Mouse (Mus musculus): Measurements from ENCODE around the gene Mymk. TPM values are rescaled to one million over a fixed set of nuclear protein-coding genes. Genes with fewer than 3 reads are reported as not detected.

The Mymk gene
- polyA plus RNA-seq, 1 experiment, result 0.81 TPM

DNA sequence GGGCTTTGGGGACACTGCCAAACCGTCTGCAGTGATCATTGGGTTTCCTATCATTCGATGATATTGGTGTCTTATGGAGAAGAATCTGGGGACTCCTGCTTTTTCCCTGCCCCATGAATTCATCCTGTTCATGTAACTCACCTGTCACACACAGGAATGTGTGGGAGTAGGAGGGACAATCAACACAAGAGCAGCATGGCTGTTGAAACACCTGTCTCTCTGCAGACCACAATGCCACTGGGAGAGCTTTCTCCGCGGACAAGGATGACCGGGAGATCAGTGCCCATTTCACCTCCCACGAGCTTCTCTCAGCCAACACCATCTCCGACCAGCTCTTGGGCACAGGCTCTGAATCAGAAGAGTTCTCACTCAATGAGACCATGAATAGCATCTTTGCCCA lies 23.2 kb upstream of the Mymk start:
- WGBS, result 96% methylated on average over 7 of the region's 7 CpGs

GRCm38 (mm10) chr2:27089238-27089637 lies 17.3 kb upstream of the Mymk start:
- DNase-seq, result no peak
- H3K27me3 ChIP-seq (ENCODE audit: control insufficient read depth, insufficient read depth, low read length), result no peaks in the 10 kb centered on the region
- WGBS, result 93% methylated on average over 1 of the region's 1 CpGs
- no peaks in the 10 kb centered on the region for H3K36me3 ChIP-seq (ENCODE audit: control insufficient read depth, insufficient read depth, low read length)
- H3K4me3 ChIP-seq (ENCODE audit: control insufficient read depth, insufficient read depth, low read length), result no peak overlapping the region
- H3K4me1 ChIP-seq (replicated peaks; ENCODE audit: control insufficient read depth, insufficient read depth, low read length), result peaks cover 22% of the 10 kb centered on the region
- TF ChIP-seq POLR2A (IDR thresholded peaks at IDR 0.05; ENCODE audit: control insufficient read depth, extremely low read depth, insufficient read depth, low read length, poor library complexity), result no peak
- TF ChIP-seq CTCF (IDR thresholded peaks at IDR 0.05; ENCODE audit: borderline replicate concordance, control insufficient read depth, extremely low read depth, insufficient read depth, low read length, poor library complexity), result no peak
- no peak overlapping the region for H3K27ac ChIP-seq (ENCODE audit: control insufficient read depth, insufficient read depth, low read length)

More for the DNA sequence above, 23.2 kb upstream of the Mymk start:
- Histone ChIP-seq H3K27ac (ENCODE audit: control insufficient read depth, insufficient read depth, low read length) (no peak overlapping the region), H3K27me3 (ENCODE audit: control insufficient read depth, insufficient read depth, low read length) (no peaks in the 10 kb centered on the region), H3K4me3 (ENCODE audit: control insufficient read depth, insufficient read depth, low read length) (no peak overlapping the region), H3K36me3 (ENCODE audit: control insufficient read depth, insufficient read depth, low read length) (no peaks in the 10 kb centered on the region), H3K4me1 (replicated peaks; ENCODE audit: control insufficient read depth, insufficient read depth, low read length) (peaks cover 15% of the 10 kb centered on the region)
- TF ChIP-seq CTCF (IDR thresholded peaks at IDR 0.05; ENCODE audit: borderline replicate concordance, control insufficient read depth, extremely low read depth, insufficient read depth, low read length, poor library complexity) (no peak), POLR2A (IDR thresholded peaks at IDR 0.05; ENCODE audit: control insufficient read depth, extremely low read depth, insufficient read depth, low read length, poor library complexity) (no peak)
- DNase-seq, result no peak

GRCm38 (mm10) chr2:27088700-27089099 lies 16.7 kb upstream of the Mymk start:
- peaks cover 27% of the 10 kb centered on the region for H3K4me1 ChIP-seq (replicated peaks; ENCODE audit: control insufficient read depth, insufficient read depth, low read length)
- H3K27ac ChIP-seq (ENCODE audit: control insufficient read depth, insufficient read depth, low read length), result no peak overlapping the region
- no peak for DNase-seq
- no peaks in the 10 kb centered on the region for H3K36me3 ChIP-seq (ENCODE audit: control insufficient read depth, insufficient read depth, low read length)
- no peak overlapping the region for H3K4me3 ChIP-seq (ENCODE audit: control insufficient read depth, insufficient read depth, low read length)
- WGBS, result 87% methylated on average over 5 of the region's 5 CpGs
- no peaks in the 10 kb centered on the region for H3K27me3 ChIP-seq (ENCODE audit: control insufficient read depth, insufficient read depth, low read length)
- TF ChIP-seq POLR2A (IDR thresholded peaks at IDR 0.05; ENCODE audit: control insufficient read depth, extremely low read depth, insufficient read depth, low read length, poor library complexity), result no peak
- no peak for TF ChIP-seq CTCF (IDR thresholded peaks at IDR 0.05; ENCODE audit: borderline replicate concordance, control insufficient read depth, extremely low read depth, insufficient read depth, low read length, poor library complexity)

- H3K27ac ChIP-seq (ENCODE audit: control insufficient read depth, insufficient read depth, low read length), result no peak overlapping the region
- no peak for DNase-seq
- no peaks in the 10 kb centered on the region for H3K27me3 ChIP-seq (ENCODE audit: control insufficient read depth, insufficient read depth, low read length)
- no peak for TF ChIP-seq CTCF (IDR thresholded peaks at IDR 0.05; ENCODE audit: borderline replicate concordance, control insufficient read depth, extremely low read depth, insufficient read depth, low read length, poor library complexity)
- TF ChIP-seq POLR2A (IDR thresholded peaks at IDR 0.05; ENCODE audit: control insufficient read depth, extremely low read depth, insufficient read depth, low read length, poor library complexity), result no peak
- no peaks in the 10 kb centered on the region for H3K36me3 ChIP-seq (ENCODE audit: control insufficient read depth, insufficient read depth, low read length)
- H3K4me1 ChIP-seq (replicated peaks; ENCODE audit: control insufficient read depth, insufficient read depth, low read length), result peaks cover 27% of the 10 kb centered on the region
- WGBS, result 76% methylated on average over 18 of the region's 18 CpGs
- no peak overlapping the region for H3K4me3 ChIP-seq (ENCODE audit: control insufficient read depth, insufficient read depth, low read length)
These were observed 16.2 kb upstream of the Mymk start for GRCm38 (mm10) chr2:27088071-27088644.

GRCm38 (mm10) chr2:27087581-27087980 lies 15.6 kb upstream of the Mymk start:
- no peaks in the 10 kb centered on the region for H3K27me3 ChIP-seq (ENCODE audit: control insufficient read depth, insufficient read depth, low read length)
- WGBS, result 95% methylated on average over 5 of the region's 5 CpGs
- no peak overlapping the region for H3K4me3 ChIP-seq (ENCODE audit: control insufficient read depth, insufficient read depth, low read length)
- peaks cover 27% of the 10 kb centered on the region for H3K4me1 ChIP-seq (replicated peaks; ENCODE audit: control insufficient read depth, insufficient read depth, low read length)
- H3K36me3 ChIP-seq (ENCODE audit: control insufficient read depth, insufficient read depth, low read length), result no peaks in the 10 kb centered on the region
- no peak for DNase-seq
- TF ChIP-seq POLR2A (IDR thresholded peaks at IDR 0.05; ENCODE audit: control insufficient read depth, extremely low read depth, insufficient read depth, low read length, poor library complexity) (no peak), CTCF (IDR thresholded peaks at IDR 0.05; ENCODE audit: borderline replicate concordance, control insufficient read depth, extremely low read depth, insufficient read depth, low read length, poor library complexity) (no peak)
- no peak overlapping the region for H3K27ac ChIP-seq (ENCODE audit: control insufficient read depth, insufficient read depth, low read length)

DNA sequence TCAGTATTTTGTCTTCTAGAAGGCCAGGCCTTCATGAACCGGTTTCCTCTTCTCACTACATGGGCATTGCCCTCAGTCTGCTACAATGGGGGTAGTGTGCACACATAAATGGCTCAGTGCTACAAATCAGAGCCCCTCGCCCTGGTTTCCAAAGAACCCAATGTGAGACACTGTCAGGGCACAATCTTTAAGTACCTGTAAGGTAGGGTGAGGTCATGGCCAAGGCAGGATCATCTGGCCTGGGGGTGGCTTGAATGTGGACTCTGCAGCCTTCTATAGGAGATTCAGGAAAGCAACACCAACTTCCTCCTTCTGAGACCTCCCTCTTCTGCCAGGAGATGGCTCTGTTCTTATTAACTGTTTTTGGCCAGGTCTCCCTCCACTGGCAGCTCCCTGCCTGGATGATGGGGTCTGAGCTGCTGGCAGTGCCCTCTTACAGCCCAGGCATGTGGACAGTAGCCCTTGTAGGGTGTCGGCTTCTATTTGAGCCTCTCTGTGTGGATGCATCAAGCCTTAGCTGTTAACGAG lies 14.6 kb upstream of the Mymk start:
- H3K27me3 ChIP-seq (ENCODE audit: control insufficient read depth, insufficient read depth, low read length), result no peaks in the 10 kb centered on the region
- WGBS, result 89% methylated on average over 4 of the region's 4 CpGs
- no peaks in the 10 kb centered on the region for H3K36me3 ChIP-seq (ENCODE audit: control insufficient read depth, insufficient read depth, low read length)
- TF ChIP-seq CTCF (IDR thresholded peaks at IDR 0.05; ENCODE audit: borderline replicate concordance, control insufficient read depth, extremely low read depth, insufficient read depth, low read length, poor library complexity), result no peak
- TF ChIP-seq POLR2A (IDR thresholded peaks at IDR 0.05; ENCODE audit: control insufficient read depth, extremely low read depth, insufficient read depth, low read length, poor library complexity), result no peak
- peaks cover 35% of the 10 kb centered on the region for H3K4me1 ChIP-seq (replicated peaks; ENCODE audit: control insufficient read depth, insufficient read depth, low read length)
- H3K4me3 ChIP-seq (ENCODE audit: control insufficient read depth, insufficient read depth, low read length), result no peak overlapping the region
- DNase-seq, result no peak
- no peak overlapping the region for H3K27ac ChIP-seq (ENCODE audit: control insufficient read depth, insufficient read depth, low read length)
